Mouse (Mus musculus) kidney, adult 2 months (tissue): ENCODE measurements around the gene Nbeal2. TPM values are rescaled to one million over a fixed set of nuclear protein-coding genes. Genes with fewer than 3 reads are reported as not detected.

Source experiments
- DNase-seq: peaks from one replicate; pipeline ENCODE4 v3.0.0; 2021
- H3K27ac ChIP-seq: fragments of 200-500 bp; 2 replicates; pipeline ENCODE4 v1.5.1; 2012; ENCODE audit warnings: low read depth, low read length, control low read depth, inconsistent platforms; ENCODE audit not compliant: insufficient read depth
- H3K27me3 ChIP-seq: fragments of 200-500 bp; replicated peaks from 2 replicates; pipeline ENCODE4 v1.6.1; 2012; ENCODE audit warnings: mild to moderate bottlenecking, moderate library complexity, low read length, inconsistent platforms; ENCODE audit not compliant: control insufficient read depth, insufficient read depth
- H3K36me3 ChIP-seq: fragments of 200-500 bp; 2 replicates; pipeline ENCODE4 v1.6.1; 2012; ENCODE audit warnings: mild to moderate bottlenecking, moderate library complexity, low read length, inconsistent platforms; ENCODE audit not compliant: control insufficient read depth, insufficient read depth
- H3K4me1 ChIP-seq: fragments of 200-500 bp; 2 replicates; pipeline ENCODE4 v1.6.1; 2011; ENCODE audit warnings: low read length; ENCODE audit not compliant: control insufficient read depth, insufficient read depth
- H3K4me3 ChIP-seq: fragments of 200-500 bp; 2 replicates; pipeline ENCODE4 v1.5.1; 2011; ENCODE audit warnings: mild to moderate bottlenecking, low read depth, low read length, control low read depth; ENCODE audit not compliant: insufficient read depth
- CTCF ChIP-seq: fragments of 200-500 bp; conservative IDR thresholded peaks from 2 replicates; pipeline ENCODE4 v1.5.1; 2011; ENCODE audit warnings: low read depth, mild to moderate bottlenecking, control low read depth, low read length, moderate library complexity, mixed read lengths; ENCODE audit not compliant: insufficient read depth, insufficient read length
- POLR2A ChIP-seq: fragments of 200-500 bp; IDR thresholded peaks from one replicate; pipeline ENCODE4 v1.6.1; 2011; ENCODE audit warnings: low read depth, low read length, control low read depth
- WGBS: fragments of 180-500 bp; shearing (Covaris S2); methylation state at CpG from one replicate; pipeline ENCODE4 v1.1.7; 2018; 5-methylcytosine and 5-hydroxymethylcytosine counted together
- polyA plus RNA-seq: library from polyadenylated mRNA; depleted of rRNA; stranded (reverse); fragments of >200 nt; gene quantifications from 2 replicates; pipeline ENCODE4 v1.2.3, GENCODE M21; 2012

Gene Nbeal2
- polyA plus RNA-seq, 1 experiment, result 41.6 TPM

- DNase-seq, result peak; percentile 61
- Histone ChIP-seq H3K36me3 (no peaks in the 10 kb centered on the region), H3K27ac (peak overlapping the region; percentile 35; the same call in 1 of the 2 replicates), H3K27me3 (no peaks in the 10 kb centered on the region), H3K4me3 (no peak overlapping the region), H3K4me1 (peaks cover 31% of the 10 kb centered on the region)
- 31% methylated on average over 4 of the region's 4 CpGs for WGBS
- no peak for TF ChIP-seq CTCF
- TF ChIP-seq POLR2A, result no peak
Measured at GRCm38 (mm10) chr9:110665912-110666311, 12.0 kb upstream of the Nbeal2 start.

GRCm38 (mm10) chr9:110662844-110663243 lies 8.9 kb upstream of the Nbeal2 start:
- WGBS, result 84% methylated on average over 1 of the region's 1 CpGs
- no peak for DNase-seq
- H3K36me3 ChIP-seq, result no peaks in the 10 kb centered on the region
- H3K27me3 ChIP-seq, result no peaks in the 10 kb centered on the region
- TF ChIP-seq POLR2A, result no peak
- no peak for TF ChIP-seq CTCF
- no peak overlapping the region for H3K4me3 ChIP-seq
- no peak overlapping the region for H3K27ac ChIP-seq
- peaks cover 23% of the 10 kb centered on the region for H3K4me1 ChIP-seq

GRCm38 (mm10) chr9:110660856-110661612 lies 7.1 kb upstream of the Nbeal2 start:
- 53% methylated on average over 7 of the region's 7 CpGs for WGBS

GRCm38 (mm10) chr9:110660208-110660607 lies 6.2 kb upstream of the Nbeal2 start:
- H3K4me3 ChIP-seq, result no peak overlapping the region
- DNase-seq, result no peak
- TF ChIP-seq POLR2A, result no peak
- no peak for TF ChIP-seq CTCF
- no peaks in the 10 kb centered on the region for H3K36me3 ChIP-seq
- peaks cover 16% of the 10 kb centered on the region; the same call in 1 of the 2 replicates for H3K4me1 ChIP-seq
- WGBS, result 92% methylated on average over 2 of the region's 2 CpGs
- no peaks in the 10 kb centered on the region for H3K27me3 ChIP-seq
- H3K27ac ChIP-seq, result no peak overlapping the region

More at GRCm38 (mm10) chr9:110660856-110661612, 7.1 kb upstream of the Nbeal2 start:
- H3K27ac ChIP-seq, result no peak overlapping the region
- peaks cover 12% of the 10 kb centered on the region; the same call in 1 of the 2 replicates for H3K4me1 ChIP-seq
- H3K27me3 ChIP-seq, result no peaks in the 10 kb centered on the region
- no peak for DNase-seq
- no peak overlapping the region for H3K4me3 ChIP-seq
- H3K36me3 ChIP-seq, result no peaks in the 10 kb centered on the region
- no peak for TF ChIP-seq POLR2A
- TF ChIP-seq CTCF, result no peak

GRCm38 (mm10) chr9:110659521-110659920 lies 5.6 kb upstream of the Nbeal2 start:
- no peak overlapping the region for H3K4me3 ChIP-seq
- no peaks in the 10 kb centered on the region for H3K27me3 ChIP-seq
- H3K4me1 ChIP-seq, result peaks cover 21% of the 10 kb centered on the region; the same call in 1 of the 2 replicates
- TF ChIP-seq CTCF, result no peak
- no peak for TF ChIP-seq POLR2A
- H3K27ac ChIP-seq, result no peak overlapping the region
- DNase-seq, result no peak
- H3K36me3 ChIP-seq, result no peaks in the 10 kb centered on the region
- 91% methylated on average over 12 of the region's 12 CpGs for WGBS

GRCm38 (mm10) chr9:110657474-110658078 lies 3.6 kb upstream of the Nbeal2 start:
- TF ChIP-seq POLR2A, result no peak
- TF ChIP-seq CTCF, result no peak
- no peaks in the 10 kb centered on the region for H3K27me3 ChIP-seq
- 26% methylated on average over 13 of the region's 13 CpGs for WGBS
- peak; percentile 92 for DNase-seq
- peak overlapping the region; percentile 94 for H3K27ac ChIP-seq
- peaks cover 30% of the 10 kb centered on the region; the same call in 1 of the 2 replicates for H3K4me1 ChIP-seq
- H3K36me3 ChIP-seq, result no peaks in the 10 kb centered on the region
- peak overlapping the region; percentile 1; the same call in 1 of the 2 replicates for H3K4me3 ChIP-seq
